Mouse (Mus musculus) liver, embryonic 15.5 days (tissue): ENCODE data around the gene Ninj2. TPM values are rescaled to one million over a fixed set of nuclear protein-coding genes. Genes with fewer than 3 reads are reported as not detected.
A peak's percentile ranks its signal among the peaks of the same experiment; 100 is the strongest.

ENCODE experiments used
- ATAC-seq: fragments of 200-750 bp; cut with Nextera tagmentation; 2 replicates; pipeline ENCODE4 v1.8.0; 2017; ENCODE audit warnings: moderate number of reproducible peaks, mild to moderate bottlenecking, moderate library complexity; ENCODE audit not compliant: insufficient read depth
- H3K27ac ChIP-seq: fragments of 300-500 bp; sonication (generic); replicated peaks from 2 replicates; pipeline ENCODE4 v1.5.1; 2015; ENCODE audit warnings: mild to moderate bottlenecking, inconsistent platforms
- H3K27me3 ChIP-seq: fragments of 300-500 bp; sonication (generic); 2 replicates; pipeline ENCODE4 v1.6.1; 2015; ENCODE audit warnings: mild to moderate bottlenecking, inconsistent platforms
- H3K36me3 ChIP-seq: fragments of 300-500 bp; sonication (generic); replicated peaks from 2 replicates; pipeline ENCODE4 v1.6.1; 2015; ENCODE audit warnings: moderate library complexity, mild to moderate bottlenecking, inconsistent platforms
- H3K4me1 ChIP-seq: fragments of 300-500 bp; sonication (generic); replicated peaks from 2 replicates; pipeline ENCODE4 v1.6.1; 2015; ENCODE audit warnings: inconsistent platforms
- H3K4me2 ChIP-seq: fragments of 300-500 bp; sonication (generic); 2 replicates; pipeline ENCODE4 v1.6.1; 2015; ENCODE audit warnings: moderate library complexity, mild to moderate bottlenecking, inconsistent platforms
- H3K4me3 ChIP-seq: fragments of 300-500 bp; sonication (generic); replicated peaks from 2 replicates; pipeline ENCODE4 v1.5.1; 2015; ENCODE audit warnings: mild to moderate bottlenecking, inconsistent platforms
- H3K9ac ChIP-seq: fragments of 300-500 bp; sonication (generic); 2 replicates; pipeline ENCODE4 v1.6.1; 2015; ENCODE audit warnings: moderate library complexity, mild to moderate bottlenecking, inconsistent platforms
- H3K9me3 ChIP-seq: fragments of 300-500 bp; sonication (generic); replicated peaks from 2 replicates; pipeline ENCODE4 v1.6.1; 2016; ENCODE audit warnings: inconsistent platforms
- WGBS: fragments of 180-500 bp; shearing (Covaris S2); methylation state at CpG from one replicate; pipeline ENCODE4 v1.1.7; 2015; ENCODE audit warnings: mixed read lengths; ENCODE audit not compliant: insufficient replicate concordance; 5-methylcytosine and 5-hydroxymethylcytosine counted together
- polyA plus RNA-seq: library from polyadenylated mRNA; unstranded; fragments of >200 nt; fragmentation: Nextera tagmentation; extraction: Ambion mirVana; gene quantifications from 2 replicates; pipeline ENCODE4 v1.2.1, GENCODE M21; 2015

Gene Ninj2
- 0.10 TPM in 1 of 2 replicates, not detected in the other for polyA plus RNA-seq

DNA sequence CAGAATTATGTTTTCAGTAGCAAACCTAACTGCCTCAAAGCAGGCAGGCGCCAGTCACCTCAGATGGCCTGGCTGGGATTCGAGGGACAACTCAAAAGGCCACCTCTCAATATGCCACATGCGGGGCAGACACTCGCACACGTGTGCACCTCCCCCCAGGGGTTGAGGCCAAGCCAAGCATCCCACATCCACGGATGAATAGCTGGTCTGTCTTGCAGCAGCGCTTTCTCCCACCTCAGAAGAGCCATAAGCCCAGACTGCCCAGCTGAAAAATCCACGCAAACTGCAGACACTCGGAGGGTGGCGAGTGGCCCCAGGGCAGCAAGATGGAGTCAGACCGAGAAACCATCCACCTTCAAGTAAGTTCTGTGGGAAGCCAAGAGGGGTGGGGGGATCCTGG lies at the start of gene Ninj2:
Ninj2 (plus strand) TSS at position 251 of the 400 bp plus-strand sequence.
- no peak for ATAC-seq
- Histone ChIP-seq H3K9me3 (no peaks in the 10 kb centered on the region), H3K4me2 (no peak within 1 kb of the TSS), H3K4me3 (no peak within 1 kb of the TSS), H3K9ac (no peak within 1 kb of the TSS), H3K4me1 (no peaks in the 10 kb centered on the region), H3K36me3 (no peaks in the 10 kb centered on the region), H3K27me3 (no peaks in the 10 kb centered on the region), H3K27ac (no peak within 1 kb of the TSS)
- WGBS: 72% methylated on average over 11 of the region's 11 CpGs

DNA sequence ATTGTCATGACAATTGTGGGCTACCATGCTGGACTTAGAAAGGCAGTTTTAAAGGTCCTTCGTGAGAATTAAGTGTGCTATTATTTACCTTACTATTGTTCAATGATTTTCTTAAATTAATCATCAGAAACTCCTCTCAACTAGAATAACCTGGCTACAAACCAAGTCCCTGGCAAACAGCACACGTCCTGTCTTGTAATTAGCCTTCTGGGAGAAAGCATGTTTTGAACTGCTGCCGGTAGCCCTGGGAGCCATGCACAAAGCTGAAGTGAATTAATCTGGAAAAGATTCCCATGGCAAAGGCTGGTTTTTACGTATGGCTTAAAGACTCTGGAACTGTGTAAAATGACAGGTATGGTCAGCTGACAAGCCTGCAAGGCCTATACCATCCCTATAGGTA lies 47.7 kb upstream of the Ninj2 start:
- 74% methylated on average over 4 of the region's 4 CpGs for WGBS

DNA sequence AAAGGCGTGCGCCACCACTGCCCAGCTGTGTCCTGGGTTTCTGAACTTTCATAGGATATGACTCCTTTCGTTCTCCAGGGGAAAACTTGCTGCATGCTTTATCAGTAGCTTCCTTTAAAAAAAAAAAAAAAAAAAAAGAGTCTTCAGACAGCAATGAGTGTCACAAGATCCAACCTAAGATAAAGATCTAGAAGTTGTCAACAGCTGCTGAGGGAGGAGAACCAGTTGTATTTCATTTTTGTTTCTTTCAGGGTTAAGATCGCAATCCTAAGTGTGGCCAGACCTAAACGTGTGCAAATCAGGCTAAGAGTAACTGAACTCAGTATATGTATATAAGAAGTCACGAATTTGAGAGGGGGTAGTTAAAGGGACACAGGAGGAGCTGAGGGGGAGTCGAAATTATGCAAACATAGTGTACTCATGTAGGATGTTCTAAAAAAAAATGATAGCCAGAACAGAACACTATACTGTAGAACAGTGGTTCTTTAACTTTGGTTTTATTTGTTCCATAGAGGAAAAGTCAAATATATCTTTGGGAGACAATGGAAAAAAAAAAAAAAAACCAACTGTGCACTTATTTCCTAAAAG lies 45.4 kb upstream of the Ninj2 start:
- Histone ChIP-seq H3K4me3 (no peak overlapping the region), H3K36me3 (no peaks in the 10 kb centered on the region), H3K27ac (no peak overlapping the region), H3K4me1 (no peaks in the 10 kb centered on the region), H3K4me2 (no peak overlapping the region), H3K9ac (no peak overlapping the region), H3K9me3 (no peaks in the 10 kb centered on the region), H3K27me3 (no peaks in the 10 kb centered on the region; the same call in 1 of the 2 replicates)
- 42% methylated on average over 7 of the region's 7 CpGs for WGBS
- no peak for ATAC-seq

More for the DNA sequence above, 47.7 kb upstream of the Ninj2 start:
- Histone ChIP-seq H3K9me3 (no peaks in the 10 kb centered on the region), H3K4me1 (no peaks in the 10 kb centered on the region; the same call in 1 of the 2 replicates), H3K4me3 (no peak overlapping the region), H3K27ac (no peak overlapping the region), H3K36me3 (no peaks in the 10 kb centered on the region), H3K4me2 (no peak overlapping the region), H3K27me3 (no peaks in the 10 kb centered on the region; the same call in 1 of the 2 replicates), H3K9ac (no peak overlapping the region)
- ATAC-seq: no peak

DNA sequence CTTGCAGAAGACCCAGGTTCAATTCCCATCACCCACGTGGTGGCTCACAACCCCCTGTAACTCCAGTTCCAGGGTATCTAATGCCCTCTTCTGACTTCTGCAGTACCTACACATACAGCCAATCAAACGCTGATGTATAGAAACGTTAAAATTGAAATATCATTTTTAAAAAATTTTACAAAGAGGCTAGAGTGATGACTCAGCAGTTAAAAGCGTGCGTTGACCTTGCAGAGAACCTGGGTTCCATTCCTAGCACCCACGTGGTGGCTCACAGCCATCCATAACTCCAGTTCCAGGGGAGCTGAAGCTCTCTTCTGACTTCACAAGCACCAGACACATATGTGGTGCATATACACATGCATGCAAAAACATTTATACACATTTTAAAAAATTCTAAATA lies 38.7 kb upstream of the Ninj2 start:
- Histone ChIP-seq H3K4me1 (no peaks in the 10 kb centered on the region), H3K36me3 (no peaks in the 10 kb centered on the region), H3K4me2 (no peak overlapping the region), H3K4me3 (no peak overlapping the region), H3K27ac (no peak overlapping the region), H3K27me3 (no peaks in the 10 kb centered on the region), H3K9ac (no peak overlapping the region), H3K9me3 (no peaks in the 10 kb centered on the region)
- no peak for ATAC-seq
- WGBS: 65% methylated on average over 6 of the region's 6 CpGs

DNA sequence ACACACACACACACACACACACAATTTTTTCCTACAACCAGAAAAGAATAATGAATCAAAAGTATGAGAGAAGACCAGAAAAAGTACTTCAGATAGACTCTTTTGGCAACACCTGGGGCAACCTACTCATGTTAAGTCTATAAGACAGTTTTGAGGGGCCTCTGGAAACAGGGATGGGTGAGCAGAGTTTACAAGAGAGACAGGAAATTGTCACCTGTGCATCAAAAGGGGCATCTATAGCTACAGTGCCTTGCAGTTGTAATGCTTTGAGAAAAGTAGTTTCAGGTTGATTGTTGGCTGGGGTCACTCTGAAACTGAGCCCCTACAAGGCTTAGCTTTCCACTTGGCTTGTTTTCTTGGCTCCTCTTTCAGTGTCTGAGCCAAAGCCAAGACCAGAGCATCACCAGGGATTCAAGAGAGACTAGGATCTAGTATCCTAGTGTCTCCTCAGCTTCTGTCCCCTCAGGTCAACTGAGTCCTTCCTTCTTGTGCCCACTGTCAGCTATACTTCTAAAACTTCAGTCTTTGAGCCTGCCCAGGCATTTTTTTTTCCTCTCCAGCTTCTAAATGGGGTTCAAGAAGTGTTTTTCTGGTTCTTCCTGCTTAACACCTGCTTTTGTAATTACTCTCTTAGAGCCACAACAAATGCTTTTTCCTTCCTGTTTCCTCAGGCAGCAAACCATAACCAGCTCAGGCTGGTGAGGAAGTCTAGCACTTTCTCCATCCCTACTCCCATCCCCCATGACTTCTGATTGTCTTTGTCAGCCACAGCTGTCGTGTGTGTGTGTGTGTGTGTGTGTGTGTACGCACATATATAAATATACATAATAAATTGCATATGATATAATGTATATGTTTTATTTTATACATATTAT lies 37.2 kb upstream of the Ninj2 start:
- 31% methylated on average over 2 of the region's 2 CpGs for WGBS
- no peak overlapping the region for H3K9ac ChIP-seq
- ATAC-seq: no peak
- no peaks in the 10 kb centered on the region for H3K27me3 ChIP-seq
- no peaks in the 10 kb centered on the region for H3K9me3 ChIP-seq
- no peaks in the 10 kb centered on the region for H3K36me3 ChIP-seq
- no peak overlapping the region for H3K4me3 ChIP-seq
- H3K27ac ChIP-seq: 0 out of 2 replicates have a peak overlapping the region, but pooled peaks have one; percentile 42
- no peaks in the 10 kb centered on the region for H3K4me1 ChIP-seq
- H3K4me2 ChIP-seq: no peak overlapping the region

DNA sequence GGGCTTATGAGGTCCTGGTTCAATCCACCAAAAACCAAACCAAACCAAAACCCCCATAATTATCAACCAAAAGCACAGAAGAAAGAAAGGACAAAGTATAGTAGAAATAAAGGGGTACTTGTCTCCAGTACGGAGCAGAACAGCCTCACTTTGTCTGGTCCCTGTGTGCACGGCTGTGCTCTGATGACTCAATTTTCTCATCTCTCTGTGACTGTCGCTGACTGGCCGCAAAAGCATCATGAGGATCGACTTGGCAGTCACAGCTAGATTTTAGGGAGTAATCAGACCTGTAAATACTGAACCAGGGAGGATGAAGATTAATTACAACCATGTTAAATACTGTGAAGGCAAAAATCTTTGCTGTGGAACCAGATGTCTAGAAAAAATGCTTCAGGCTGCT lies 30.2 kb upstream of the Ninj2 start:
- Histone ChIP-seq H3K9me3 (no peaks in the 10 kb centered on the region), H3K27me3 (no peaks in the 10 kb centered on the region), H3K4me2 (no peak overlapping the region), H3K9ac (no peak overlapping the region), H3K4me1 (0 out of 2 replicates have a peak, but pooled peaks cover 3% of the 10 kb centered on the region), H3K36me3 (no peaks in the 10 kb centered on the region), H3K27ac (no peak overlapping the region), H3K4me3 (no peak overlapping the region)
- WGBS: 77% methylated on average over 5 of the region's 5 CpGs
- no peak for ATAC-seq

DNA sequence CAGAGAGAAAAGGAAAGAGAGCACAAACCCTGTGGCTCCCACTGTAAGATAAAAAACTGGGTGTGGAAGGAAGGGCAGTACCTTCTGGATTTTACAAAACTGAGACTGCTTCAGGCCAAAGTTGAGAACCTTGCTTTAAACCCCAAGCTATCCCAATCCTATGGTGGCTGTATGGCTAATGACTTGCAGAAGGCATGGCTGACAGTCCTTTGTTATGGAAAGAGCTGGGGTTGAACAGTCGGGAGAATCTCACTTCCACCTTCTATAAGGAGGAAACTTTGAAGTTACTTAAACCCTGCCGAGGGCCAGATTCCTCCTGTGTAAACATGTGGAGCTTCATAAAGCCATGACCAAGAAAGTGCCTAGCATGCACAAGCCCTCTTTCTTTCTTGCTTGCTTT lies 28.5 kb upstream of the Ninj2 start:
- H3K9ac ChIP-seq: no peak overlapping the region
- no peak overlapping the region for H3K4me2 ChIP-seq
- H3K9me3 ChIP-seq: no peaks in the 10 kb centered on the region
- 50% methylated on average over 2 of the region's 2 CpGs for WGBS
- 0 out of 2 replicates have a peak, but pooled peaks cover 3% of the 10 kb centered on the region for H3K4me1 ChIP-seq
- no peak overlapping the region for H3K4me3 ChIP-seq
- no peaks in the 10 kb centered on the region for H3K27me3 ChIP-seq
- no peak for ATAC-seq
- H3K36me3 ChIP-seq: no peaks in the 10 kb centered on the region
- no peak overlapping the region for H3K27ac ChIP-seq

DNA sequence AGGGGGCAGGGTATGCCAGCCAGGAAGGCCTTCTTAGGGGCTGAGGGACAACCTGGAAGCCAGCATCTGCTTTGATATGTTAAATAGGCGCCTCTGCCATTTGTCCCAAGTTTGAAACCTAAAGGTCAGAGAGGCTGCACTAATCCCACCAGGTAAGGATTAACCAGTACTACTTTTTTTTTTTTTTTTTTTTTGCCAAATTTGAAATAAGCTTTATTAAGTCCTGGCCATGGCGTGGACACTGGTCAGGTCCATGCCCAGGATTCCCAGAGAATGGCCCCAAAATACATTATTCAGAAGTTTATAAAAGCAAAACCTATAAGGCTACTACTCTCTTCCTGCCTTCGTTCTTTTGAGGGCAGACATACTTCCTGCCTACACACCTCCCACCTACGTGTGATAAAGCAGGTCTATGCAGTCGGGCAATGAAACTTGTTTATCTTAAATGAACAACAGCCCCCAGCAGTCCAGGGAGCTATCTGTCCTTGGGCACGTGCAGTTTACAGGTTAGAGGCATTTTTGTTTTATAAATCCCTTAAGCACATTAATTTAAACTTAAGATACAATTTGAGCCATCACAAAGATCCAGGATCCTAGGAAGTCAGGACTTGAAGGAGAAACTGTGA lies 27.5 kb upstream of the Ninj2 start:
- no peak for ATAC-seq

DNA sequence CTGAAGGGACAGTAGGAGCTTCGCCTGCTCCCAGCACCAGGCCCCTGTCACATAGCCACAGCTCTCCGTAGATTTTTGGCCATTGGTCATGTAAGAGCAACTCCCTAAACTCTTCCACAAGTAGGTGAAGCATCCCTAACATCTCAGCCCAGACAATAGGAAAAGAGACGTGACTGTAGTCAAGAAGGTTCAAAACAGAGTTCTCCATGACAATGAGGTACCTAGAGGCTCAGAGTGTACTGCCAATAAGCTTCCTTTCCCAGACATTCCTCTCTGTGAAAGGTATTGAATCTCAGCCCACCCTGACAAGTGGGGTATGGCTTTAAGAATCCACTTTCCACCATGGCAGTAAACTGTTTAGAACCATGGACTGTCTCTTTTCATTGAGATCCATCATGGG lies 23.6 kb upstream of the Ninj2 start:
- no peaks in the 10 kb centered on the region for H3K9me3 ChIP-seq
- H3K4me3 ChIP-seq: no peak overlapping the region
- ATAC-seq: no peak
- H3K4me2 ChIP-seq: no peak overlapping the region
- 0 out of 2 replicates have a peak, but pooled peaks cover 3% of the 10 kb centered on the region for H3K4me1 ChIP-seq
- WGBS: 61% methylated on average over 3 of the region's 3 CpGs
- no peak overlapping the region for H3K27ac ChIP-seq
- no peak overlapping the region for H3K9ac ChIP-seq
- H3K27me3 ChIP-seq: no peaks in the 10 kb centered on the region
- H3K36me3 ChIP-seq: no peaks in the 10 kb centered on the region

More for the DNA sequence above, 27.5 kb upstream of the Ninj2 start:
- 27% methylated on average over 6 of the region's 6 CpGs for WGBS
- Histone ChIP-seq H3K9me3 (no peaks in the 10 kb centered on the region), H3K36me3 (no peaks in the 10 kb centered on the region), H3K4me2 (no peak overlapping the region), H3K27ac (no peak overlapping the region), H3K9ac (no peak overlapping the region), H3K27me3 (no peaks in the 10 kb centered on the region), H3K4me1 (0 out of 2 replicates have a peak, but pooled peaks cover 3% of the 10 kb centered on the region), H3K4me3 (no peak overlapping the region)

DNA sequence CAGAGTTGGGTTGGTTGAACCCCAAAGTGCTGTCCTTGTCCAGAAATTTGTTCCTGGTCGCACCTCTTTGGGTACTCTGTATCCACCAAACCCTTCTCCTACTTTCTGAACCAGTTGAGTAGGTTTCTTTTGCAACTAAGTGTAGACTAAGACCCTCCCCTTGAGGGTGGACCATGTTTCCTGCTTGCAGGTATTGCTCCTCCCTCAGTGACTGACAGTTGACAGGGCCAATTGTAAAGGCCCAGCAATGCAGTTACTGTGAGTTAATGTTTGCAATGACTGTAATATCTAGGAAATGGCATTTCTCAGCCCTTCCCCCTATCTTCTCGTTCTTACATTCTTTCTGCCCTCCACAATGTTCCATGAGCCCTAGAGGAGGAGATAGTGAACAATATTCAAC lies 20.5 kb upstream of the Ninj2 start:
- H3K27ac ChIP-seq: no peak overlapping the region
- no peaks in the 10 kb centered on the region for H3K36me3 ChIP-seq
- no peaks in the 10 kb centered on the region for H3K9me3 ChIP-seq
- no peak for ATAC-seq
- no peaks in the 10 kb centered on the region for H3K27me3 ChIP-seq
- no peak overlapping the region for H3K4me3 ChIP-seq
- no peak overlapping the region for H3K4me2 ChIP-seq
- H3K4me1 ChIP-seq: peaks cover 11% of the 10 kb centered on the region
- H3K9ac ChIP-seq: no peak overlapping the region
- WGBS: 61% methylated on average over 2 of the region's 2 CpGs
